Mouse (Mus musculus): ENCODE data around the gene Fam180a.

- TF ChIP-seq POLR2A (IDR thresholded peaks at IDR 0.05; ENCODE audit: extremely low read depth, insufficient read depth, low read length) (no peak), CTCF (IDR thresholded peaks at IDR 0.05; ENCODE audit: low read depth, low read length) (no peak)
These were observed 37.0 kb downstream of the Fam180a start for GRCm38 (mm10) chr6:35288920-35289319.

All from liver, adult 2 months (tissue).